Mouse (Mus musculus) forebrain, embryonic 16.5 days (tissue): Measurements from ENCODE around the gene Abcc9. TPM values are rescaled to one million over a fixed set of nuclear protein-coding genes. Genes with fewer than 3 reads are reported as not detected.

Experiments used
- ATAC-seq: fragments of 200-750 bp; cut with Nextera tagmentation; 2 replicates; pipeline ENCODE4 v1.8.0; 2017; ENCODE audit warnings: mild to moderate bottlenecking, moderate library complexity
- H3K27ac ChIP-seq: fragments of 300-500 bp; sonication (generic); 2 replicates; pipeline ENCODE4 v1.5.1; 2014; ENCODE audit warnings: low read length, control low read depth
- H3K27me3 ChIP-seq: fragments of 300-500 bp; sonication (generic); replicated peaks from 2 replicates; pipeline ENCODE4 v1.6.1; 2014; ENCODE audit warnings: low read length; ENCODE audit not compliant: control insufficient read depth, insufficient read depth
- H3K36me3 ChIP-seq: fragments of 300-500 bp; sonication (generic); 2 replicates; pipeline ENCODE4 v1.6.1; 2014; ENCODE audit not compliant: control insufficient read depth, insufficient read depth
- H3K4me1 ChIP-seq: fragments of 300-500 bp; sonication (generic); replicated peaks from 2 replicates; pipeline ENCODE4 v1.6.1; 2014; ENCODE audit warnings: low read length; ENCODE audit not compliant: control insufficient read depth, insufficient read depth
- H3K4me2 ChIP-seq: fragments of 300-500 bp; sonication (generic); 2 replicates; pipeline ENCODE4 v1.6.1; 2014; ENCODE audit warnings: mild to moderate bottlenecking, low read length, control low read depth
- H3K4me3 ChIP-seq: fragments of 300-500 bp; sonication (generic); replicated peaks from 2 replicates; pipeline ENCODE4 v1.5.1; 2014; ENCODE audit warnings: mild to moderate bottlenecking, low read length, control low read depth
- H3K9ac ChIP-seq: fragments of 300-500 bp; sonication (generic); replicated peaks from 2 replicates; pipeline ENCODE4 v1.6.1; 2014; ENCODE audit warnings: low read depth, low read length, control low read depth
- H3K9me3 ChIP-seq: fragments of 300-500 bp; sonication (generic); 2 replicates; pipeline ENCODE4 v1.6.1; 2016; ENCODE audit warnings: low read length; ENCODE audit not compliant: control insufficient read depth
- WGBS: fragments of 180-500 bp; shearing (Covaris S2); extraction: QIAGEN DNeasy Blood & Tissue Kit; methylation state at CpG from one replicate; pipeline ENCODE4 v1.1.7; 2014; 5-methylcytosine and 5-hydroxymethylcytosine counted together
- polyA plus RNA-seq: library from polyadenylated mRNA; unstranded; fragments of >200 nt; fragmentation: Nextera tagmentation; extraction: Ambion mirVana; gene quantifications from 2 replicates; pipeline ENCODE4 v1.2.1, GENCODE M21; 2015

The Abcc9 gene
- polyA plus RNA-seq, 1 experiment from 2014 or later, result 3.2 TPM

DNA sequence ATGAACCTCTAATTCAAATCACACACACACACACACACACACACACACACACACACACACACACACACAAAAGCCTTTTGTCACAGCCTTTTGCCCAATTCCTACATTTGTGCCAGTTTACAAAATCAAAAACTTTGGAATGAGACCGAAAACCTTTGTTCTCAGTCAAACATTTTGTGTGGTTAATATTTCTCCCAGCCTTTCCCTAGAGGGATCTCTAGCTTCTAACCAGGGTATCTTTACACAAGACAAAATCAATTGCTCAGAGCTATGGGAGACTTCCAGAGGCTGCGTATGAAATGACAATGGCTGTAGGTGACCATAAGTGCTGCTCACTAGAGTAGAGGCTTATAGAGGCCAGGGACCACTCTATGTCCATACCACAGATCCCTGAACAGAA, 36.1 kb upstream of the Abcc9 start:
- Histone ChIP-seq H3K27ac (no peak overlapping the region), H3K4me3 (no peak overlapping the region), H3K4me2 (no peak overlapping the region), H3K4me1 (no peaks in the 10 kb centered on the region), H3K27me3 (no peaks in the 10 kb centered on the region), H3K9me3 (no peaks in the 10 kb centered on the region), H3K9ac (no peak overlapping the region), H3K36me3 (no peaks in the 10 kb centered on the region)
- no peak for ATAC-seq
- 97% methylated on average over 2 of the region's 2 CpGs for WGBS

DNA sequence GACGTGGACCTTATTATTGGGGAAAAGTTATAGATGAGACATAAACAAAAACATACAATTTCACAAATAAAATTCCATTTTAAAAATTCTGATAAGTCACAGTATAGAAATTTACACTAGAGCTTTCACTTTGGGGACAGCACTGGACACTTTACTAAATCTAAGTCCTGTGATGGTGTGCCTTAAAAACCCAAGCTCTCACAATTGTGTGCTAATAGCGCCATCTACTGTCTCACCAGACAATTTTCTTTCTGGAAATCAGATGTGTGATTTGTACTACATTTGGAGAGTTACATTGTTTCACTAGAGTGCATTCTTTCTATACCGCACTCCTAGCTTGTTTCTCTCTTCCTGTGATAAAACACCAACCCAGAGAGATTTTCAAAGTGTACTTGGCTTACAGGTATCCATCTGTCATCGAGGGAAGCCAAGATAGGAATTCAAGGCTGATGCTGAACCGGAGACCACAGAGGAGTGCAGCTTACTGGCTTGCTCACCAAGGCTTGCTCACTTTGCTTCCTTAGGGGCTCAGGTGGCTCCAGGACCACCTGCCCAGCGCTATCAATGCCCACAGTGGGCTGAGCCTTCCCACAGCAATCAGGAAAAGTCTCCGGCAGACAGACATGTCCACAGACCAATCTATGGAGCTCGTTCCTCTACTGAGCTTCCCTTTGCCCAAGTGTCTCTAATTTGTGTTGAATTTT, 33.3 kb upstream of the Abcc9 start:
- ATAC-seq, result no peak
- no peak overlapping the region for H3K4me3 ChIP-seq
- H3K9ac ChIP-seq, result no peak overlapping the region
- H3K36me3 ChIP-seq, result no peaks in the 10 kb centered on the region
- no peak overlapping the region for H3K27ac ChIP-seq
- no peaks in the 10 kb centered on the region for H3K27me3 ChIP-seq
- no peaks in the 10 kb centered on the region for H3K4me1 ChIP-seq
- no peak overlapping the region for H3K4me2 ChIP-seq
- no peaks in the 10 kb centered on the region for H3K9me3 ChIP-seq
- 47% methylated on average over 8 of the region's 8 CpGs for WGBS

DNA sequence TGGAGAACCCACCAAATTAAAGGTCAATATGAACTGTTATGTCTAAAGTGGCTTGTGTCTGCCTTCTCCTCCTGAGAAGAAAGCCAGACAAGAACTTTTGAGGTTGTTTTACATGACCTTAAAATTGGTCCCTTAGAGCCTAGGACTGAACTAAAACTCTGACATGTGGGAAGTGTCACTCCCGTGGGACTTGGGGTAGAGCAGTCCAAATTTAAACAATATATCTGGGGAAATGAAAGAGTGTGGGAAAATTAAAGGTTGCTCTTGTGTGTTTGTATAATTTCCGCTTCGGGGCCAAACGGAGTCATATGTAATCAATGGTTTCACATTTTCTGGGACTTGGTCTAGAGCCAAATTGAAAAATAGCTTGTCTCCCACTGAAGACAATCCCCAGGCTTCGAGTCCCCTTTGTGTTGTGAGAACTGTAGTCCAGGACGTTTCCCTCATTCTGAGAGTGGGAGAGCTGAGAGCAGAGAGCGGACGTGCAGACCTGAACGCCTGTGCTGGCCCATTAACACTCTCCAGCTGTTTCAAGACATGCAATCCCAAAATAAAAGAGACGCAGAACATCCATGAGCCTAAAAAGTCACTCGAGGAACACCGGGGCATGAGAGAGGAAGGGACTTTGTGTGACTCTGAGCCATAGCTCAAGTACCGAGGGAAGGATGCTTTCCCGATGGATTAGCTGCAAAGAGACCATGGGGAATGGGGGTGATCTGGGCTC, 30.6 kb upstream of the Abcc9 start:
- ATAC-seq, result no peak
- WGBS, result 67% methylated on average over 14 of the region's 14 CpGs
- Histone ChIP-seq H3K27me3 (no peaks in the 10 kb centered on the region), H3K4me3 (no peak overlapping the region), H3K27ac (no peak overlapping the region), H3K9me3 (no peaks in the 10 kb centered on the region), H3K4me2 (no peak overlapping the region), H3K4me1 (no peaks in the 10 kb centered on the region), H3K9ac (no peak overlapping the region), H3K36me3 (no peaks in the 10 kb centered on the region)

DNA sequence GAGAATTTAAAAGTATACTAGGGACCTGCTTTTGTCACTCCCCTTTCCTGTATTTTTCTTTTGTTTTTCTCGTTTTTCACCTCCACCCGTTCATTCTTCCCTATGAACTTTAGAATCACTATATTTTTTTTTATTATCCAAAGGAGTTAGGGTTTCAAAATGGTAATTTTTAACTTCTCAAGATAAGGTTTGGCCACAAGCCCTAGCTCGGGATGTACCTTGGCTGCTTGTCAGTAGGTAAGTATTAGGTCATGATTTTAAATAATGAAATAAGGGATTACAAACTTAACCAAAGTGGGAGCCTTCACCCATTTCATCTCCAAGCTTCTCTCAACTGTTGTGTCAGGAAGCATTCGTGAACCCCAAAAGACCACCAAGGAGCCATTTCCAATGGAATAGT, 23.9 kb upstream of the Abcc9 start:
- H3K27me3 ChIP-seq, result no peaks in the 10 kb centered on the region
- no peak for ATAC-seq
- 89% methylated on average over 4 of the region's 4 CpGs for WGBS
- H3K9me3 ChIP-seq, result no peaks in the 10 kb centered on the region
- H3K4me3 ChIP-seq, result no peak overlapping the region
- no peak overlapping the region for H3K27ac ChIP-seq
- no peaks in the 10 kb centered on the region for H3K4me1 ChIP-seq
- no peaks in the 10 kb centered on the region for H3K36me3 ChIP-seq
- no peak overlapping the region for H3K9ac ChIP-seq
- no peak overlapping the region for H3K4me2 ChIP-seq

DNA sequence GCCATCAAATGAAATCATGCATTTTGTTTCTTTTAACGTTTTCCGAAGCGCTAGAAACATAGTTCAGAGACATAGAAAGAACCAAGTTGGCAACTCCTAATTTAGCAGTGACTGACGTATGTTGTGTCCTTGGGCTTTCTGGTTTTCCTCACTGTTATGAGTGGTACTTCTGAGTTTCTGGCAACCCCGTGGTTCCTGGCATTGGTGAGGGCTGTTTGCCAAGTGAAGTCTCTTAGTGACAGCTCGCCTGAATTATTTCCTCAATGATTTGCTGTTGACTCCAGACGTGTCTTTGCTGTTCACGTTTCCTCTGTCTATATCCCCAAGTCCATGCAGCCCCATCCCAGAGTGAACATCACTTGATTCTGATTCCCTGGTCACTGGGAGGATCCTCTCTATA, 19.6 kb upstream of the Abcc9 start:
- Histone ChIP-seq H3K4me3 (no peak overlapping the region), H3K4me2 (no peak overlapping the region), H3K4me1 (no peaks in the 10 kb centered on the region), H3K27me3 (no peaks in the 10 kb centered on the region), H3K27ac (no peak overlapping the region), H3K9me3 (no peaks in the 10 kb centered on the region), H3K36me3 (no peaks in the 10 kb centered on the region), H3K9ac (no peak overlapping the region)
- no peak for ATAC-seq
- 76% methylated on average over 8 of the region's 8 CpGs for WGBS

DNA sequence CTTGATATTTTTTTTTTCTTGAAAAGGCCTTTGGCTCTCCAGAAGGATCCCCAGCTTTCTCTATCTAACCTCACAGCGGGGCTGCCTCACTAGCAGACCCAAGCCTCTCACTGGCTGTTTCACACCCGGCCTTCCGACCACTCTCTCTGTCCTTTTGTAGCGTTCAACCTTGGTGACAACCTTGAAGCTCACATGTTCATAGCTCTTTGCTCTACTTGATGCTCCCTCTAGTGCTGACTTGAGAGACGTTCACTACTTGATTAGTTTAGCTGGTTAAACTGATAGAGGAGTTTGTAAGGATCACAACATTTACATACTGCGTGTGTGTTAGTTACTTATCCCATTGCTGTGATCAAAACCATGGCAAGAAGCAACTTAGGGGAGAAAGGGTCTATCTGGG, 18.5 kb upstream of the Abcc9 start:
- 75% methylated on average over 6 of the region's 6 CpGs for WGBS
- Histone ChIP-seq H3K4me3 (no peak overlapping the region), H3K36me3 (no peaks in the 10 kb centered on the region), H3K27ac (no peak overlapping the region), H3K27me3 (no peaks in the 10 kb centered on the region), H3K9ac (no peak overlapping the region), H3K4me1 (no peaks in the 10 kb centered on the region), H3K9me3 (no peaks in the 10 kb centered on the region), H3K4me2 (no peak overlapping the region)
- ATAC-seq, result no peak

DNA sequence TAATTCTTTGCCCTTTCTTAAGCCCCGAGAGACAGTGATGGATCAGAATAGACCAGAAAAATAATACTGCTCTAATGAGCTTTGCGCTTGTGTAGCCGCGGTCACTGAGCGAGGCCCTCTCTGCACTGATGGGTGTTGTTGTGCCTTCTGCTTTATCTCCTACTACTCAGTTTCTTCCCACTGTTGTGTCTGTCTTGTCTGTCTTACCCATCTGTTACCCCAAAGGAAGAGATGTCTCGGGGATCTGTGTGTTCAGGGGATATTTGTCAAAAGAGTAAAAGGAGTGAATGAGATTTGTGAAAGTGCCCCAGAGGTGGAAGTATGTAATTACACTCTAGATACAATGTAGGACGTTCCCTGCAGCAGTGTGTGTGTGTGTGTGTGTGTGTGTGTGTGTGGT, 16.1 kb upstream of the Abcc9 start:
- H3K9me3 ChIP-seq, result no peaks in the 10 kb centered on the region
- H3K27me3 ChIP-seq, result no peaks in the 10 kb centered on the region
- 66% methylated on average over 7 of the region's 7 CpGs for WGBS
- no peaks in the 10 kb centered on the region for H3K4me1 ChIP-seq
- no peak overlapping the region for H3K4me3 ChIP-seq
- ATAC-seq, result peak; percentile 55; the same call in 1 of the 2 replicates
- H3K27ac ChIP-seq, result no peak overlapping the region
- no peak overlapping the region for H3K4me2 ChIP-seq
- H3K9ac ChIP-seq, result no peak overlapping the region
- H3K36me3 ChIP-seq, result no peaks in the 10 kb centered on the region

GRCm38 (mm10) chr6:142717186-142717585, 15.1 kb upstream of the Abcc9 start:
- no peak overlapping the region for H3K4me2 ChIP-seq
- H3K27me3 ChIP-seq, result no peaks in the 10 kb centered on the region
- no peak overlapping the region for H3K4me3 ChIP-seq
- no peaks in the 10 kb centered on the region for H3K9me3 ChIP-seq
- H3K9ac ChIP-seq, result no peak overlapping the region
- H3K27ac ChIP-seq, result no peak overlapping the region
- H3K4me1 ChIP-seq, result no peaks in the 10 kb centered on the region
- 38% methylated on average over 4 of the region's 4 CpGs for WGBS
- ATAC-seq, result no peak
- no peaks in the 10 kb centered on the region for H3K36me3 ChIP-seq

DNA sequence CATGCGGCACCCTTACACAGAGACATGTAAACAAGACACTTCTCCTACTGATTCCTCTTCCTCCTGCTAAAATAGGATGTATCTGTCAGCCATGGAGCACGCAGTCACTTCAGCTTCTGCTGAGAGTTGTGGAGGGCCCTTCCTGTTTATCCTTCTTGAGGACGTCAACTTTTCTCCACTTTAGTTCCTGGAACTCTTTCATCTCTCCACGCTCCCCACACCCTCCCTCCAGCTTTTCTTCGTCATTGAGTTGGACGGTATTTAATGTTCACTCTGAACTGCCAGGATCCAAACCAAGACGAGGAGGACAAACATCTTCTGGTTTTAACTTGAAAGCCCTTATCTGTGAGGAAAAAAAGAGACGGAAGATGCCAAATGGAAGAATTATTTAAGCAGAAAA, 12.9 kb upstream of the Abcc9 start:
- WGBS, result 89% methylated on average over 8 of the region's 8 CpGs
- H3K4me3 ChIP-seq, result no peak overlapping the region
- no peak overlapping the region for H3K9ac ChIP-seq
- H3K4me2 ChIP-seq, result no peak overlapping the region
- no peaks in the 10 kb centered on the region for H3K9me3 ChIP-seq
- no peak overlapping the region for H3K27ac ChIP-seq
- no peaks in the 10 kb centered on the region; the same call in 1 of the 2 replicates for H3K4me1 ChIP-seq
- no peaks in the 10 kb centered on the region for H3K36me3 ChIP-seq
- no peak for ATAC-seq
- H3K27me3 ChIP-seq, result no peaks in the 10 kb centered on the region
